Mouse (Mus musculus): Measurements from ENCODE around the gene Top3b.
"Not testable (repeated sequence)": the region's sequence is repeated elsewhere in the genome, so short reads cannot be mapped to it uniquely, and the experiment has no call there.

The Top3b gene

DNA sequence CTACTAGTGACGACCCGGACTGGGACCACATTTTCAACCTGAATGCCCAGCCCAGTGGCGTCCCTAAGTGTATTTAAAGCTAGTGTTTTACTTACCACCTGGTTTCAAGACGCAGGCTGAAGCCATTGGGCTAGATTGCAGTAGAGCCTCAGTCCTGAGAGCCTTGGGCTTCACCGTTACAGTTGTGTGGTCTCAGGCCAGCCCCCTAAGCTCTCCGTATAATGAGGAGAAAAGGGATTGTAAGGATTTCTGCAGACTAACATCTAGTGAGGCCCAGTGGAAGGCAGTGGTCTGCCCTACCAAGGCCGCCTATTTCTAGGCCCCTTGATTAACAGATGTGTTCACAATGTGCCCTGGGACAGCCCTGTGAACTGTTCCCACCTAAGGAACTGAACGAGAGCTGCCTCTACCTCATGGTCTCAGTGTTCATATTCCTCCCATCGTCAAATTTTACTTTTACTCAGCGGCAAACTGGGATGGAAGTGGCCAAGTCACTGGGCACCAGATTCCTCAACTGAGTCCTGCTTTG, 26.6 kb downstream of the Top3b start:
- no peak for DNase-seq

DNA sequence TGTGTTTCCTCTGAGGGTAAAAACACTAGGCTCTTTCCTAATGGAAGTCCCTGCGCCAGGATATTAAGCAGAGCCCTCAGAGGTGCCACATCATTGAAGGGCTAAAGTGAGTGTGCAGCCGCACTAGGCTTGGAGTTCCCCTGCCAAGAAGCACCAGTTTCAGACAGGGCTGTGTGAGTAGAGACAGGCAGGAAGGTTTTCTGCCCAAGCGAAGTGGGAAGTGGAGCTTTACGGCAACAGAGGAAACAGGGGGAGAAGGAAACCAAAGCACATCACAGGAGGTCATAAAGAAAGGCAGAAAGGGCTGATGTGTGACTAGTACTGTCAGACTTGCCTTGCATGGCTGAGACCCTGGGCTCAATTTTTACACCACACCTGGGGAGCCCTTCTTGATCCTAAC, 31.8 kb downstream of the Top3b start:
- DNase-seq, result no peak

DNA sequence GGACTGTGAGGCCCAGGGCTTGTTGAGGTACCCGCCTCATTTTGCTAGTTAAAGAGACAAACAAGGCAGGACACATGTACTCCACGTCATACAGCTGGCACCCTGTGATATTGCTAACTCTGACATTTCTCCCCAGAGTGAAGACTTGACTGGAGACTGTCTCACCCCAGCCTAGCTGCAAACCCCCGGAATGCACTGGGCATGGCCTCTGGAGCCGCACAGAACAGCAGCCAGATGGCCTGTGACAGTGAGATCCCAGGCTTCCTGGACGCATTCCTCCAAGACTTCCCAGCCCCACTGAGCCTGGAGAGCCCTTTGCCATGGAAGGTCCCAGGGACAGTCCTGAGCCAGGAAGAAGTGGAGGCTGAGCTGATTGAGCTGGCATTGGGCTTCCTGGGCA, 32.7 kb downstream of the Top3b start:
- no peak for DNase-seq

DNA sequence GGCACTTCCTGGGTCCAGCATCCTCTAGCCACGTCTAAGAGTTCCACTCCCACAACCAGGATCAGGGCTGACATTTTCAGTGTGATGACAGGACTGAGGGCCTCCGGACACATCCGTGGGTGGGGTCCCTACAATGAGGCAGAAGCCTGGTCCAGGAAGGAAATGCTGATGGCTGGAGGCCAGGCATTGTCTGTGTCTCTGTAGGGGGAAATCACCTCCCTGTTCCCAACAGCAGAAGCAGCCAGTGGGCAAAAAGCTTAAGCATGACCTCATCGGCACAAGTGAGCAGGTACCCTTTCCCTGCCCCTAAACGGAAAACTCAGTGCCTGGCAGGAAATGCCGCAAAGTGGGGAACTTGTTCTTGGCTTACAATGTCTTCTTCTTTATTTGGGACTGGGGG, 37.3 kb downstream of the Top3b start:
- peak; percentile 73 for DNase-seq

DNA sequence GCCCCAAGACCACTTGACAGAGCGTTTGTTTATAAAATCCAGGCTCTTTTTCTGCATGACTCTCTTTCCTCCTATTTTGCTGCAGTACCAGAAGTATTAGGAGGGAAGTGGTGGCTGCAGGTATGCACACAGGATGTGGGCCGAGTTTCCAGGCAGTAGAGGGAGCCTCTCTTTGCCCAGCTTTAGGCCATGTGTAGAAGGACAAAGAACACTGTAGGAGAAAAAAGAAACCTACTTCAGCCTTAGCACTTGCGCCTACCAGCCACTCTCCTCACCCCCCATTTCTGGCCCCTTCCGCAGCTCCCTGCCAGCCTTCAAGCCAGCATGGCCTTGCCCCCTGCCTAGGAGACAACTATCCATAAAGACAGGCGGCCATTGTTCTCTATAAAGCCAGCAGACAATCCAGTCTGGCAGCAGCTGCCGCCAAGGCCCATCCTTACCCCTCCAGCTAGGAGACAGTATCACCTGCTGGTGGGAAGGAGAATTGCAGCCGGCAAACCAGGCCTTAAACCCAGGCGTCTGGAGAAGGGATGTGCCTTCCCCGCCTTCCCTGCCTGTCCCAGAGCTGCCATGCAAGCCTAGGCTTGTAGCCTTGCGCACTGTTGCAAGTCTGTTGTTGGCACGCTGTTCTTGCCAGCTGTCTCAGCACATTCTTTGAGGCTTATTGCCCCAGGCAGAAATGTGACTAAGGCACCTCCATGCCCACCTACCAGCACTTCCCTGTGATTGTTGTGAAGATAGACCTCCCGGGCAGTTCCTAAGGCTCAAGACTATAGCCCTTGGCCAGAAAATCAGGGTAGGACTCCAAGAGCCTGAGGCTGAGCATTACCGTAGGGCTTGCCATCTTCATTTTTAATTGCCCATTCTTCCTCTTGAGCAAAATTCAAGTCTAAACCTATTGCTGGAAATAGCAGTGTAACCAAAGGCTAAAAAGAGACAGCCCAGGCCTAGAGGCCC, 41.4 kb downstream of the Top3b start:
- DNase-seq, result peak; percentile 79

DNA sequence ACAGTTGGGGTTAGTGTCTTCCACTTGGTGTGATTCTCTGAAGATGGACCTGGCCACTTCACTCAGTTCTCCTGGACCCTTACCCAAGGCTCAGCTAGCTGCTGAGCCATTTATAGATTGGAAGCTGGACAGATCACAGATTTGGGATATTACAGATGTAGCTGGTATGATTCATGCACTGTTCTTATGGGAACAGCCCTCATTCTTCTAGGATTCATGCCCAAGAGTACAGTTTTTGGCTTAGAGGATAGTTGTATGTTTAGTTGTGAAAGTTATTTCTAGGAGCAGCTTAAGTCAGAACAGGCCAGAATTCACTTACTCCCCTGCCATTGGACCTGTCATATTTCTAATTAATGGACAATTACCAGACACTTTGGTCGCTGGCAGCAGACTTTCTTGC, 42.9 kb downstream of the Top3b start:
- no peak for DNase-seq

DNA sequence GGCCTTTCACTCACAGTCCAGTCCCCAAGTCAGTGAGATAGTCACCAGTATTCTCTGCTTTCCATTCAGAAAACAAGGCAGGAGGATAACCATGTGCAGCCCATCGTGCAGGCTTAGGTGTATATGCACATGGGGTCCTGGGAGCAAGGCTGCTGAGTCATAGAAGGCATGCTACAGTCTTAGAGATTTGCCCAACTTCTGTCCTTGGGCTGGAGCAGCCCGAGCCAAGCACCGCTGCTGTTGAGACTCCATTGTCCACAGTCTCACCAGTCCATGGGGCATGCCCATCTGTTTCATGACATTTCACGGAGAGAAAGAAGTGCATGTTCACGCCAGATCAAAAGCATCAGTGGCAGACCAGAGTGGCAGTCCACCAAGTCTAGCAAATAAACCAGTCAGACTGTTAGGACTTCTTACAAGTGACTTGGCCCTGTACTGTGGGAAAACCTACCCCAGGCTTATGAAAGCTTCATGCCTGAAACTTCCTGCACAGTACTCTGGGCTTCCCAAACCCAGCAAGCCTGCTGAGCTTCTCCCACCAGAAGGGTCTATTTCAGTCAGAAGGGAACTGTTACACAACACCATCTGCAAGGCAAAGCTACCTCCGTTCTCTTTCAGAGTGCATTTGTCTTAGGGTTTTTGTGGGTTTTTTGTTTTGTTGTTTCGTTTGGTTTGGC, 48.0 kb downstream of the Top3b start:
- DNase-seq, result no peak

DNA sequence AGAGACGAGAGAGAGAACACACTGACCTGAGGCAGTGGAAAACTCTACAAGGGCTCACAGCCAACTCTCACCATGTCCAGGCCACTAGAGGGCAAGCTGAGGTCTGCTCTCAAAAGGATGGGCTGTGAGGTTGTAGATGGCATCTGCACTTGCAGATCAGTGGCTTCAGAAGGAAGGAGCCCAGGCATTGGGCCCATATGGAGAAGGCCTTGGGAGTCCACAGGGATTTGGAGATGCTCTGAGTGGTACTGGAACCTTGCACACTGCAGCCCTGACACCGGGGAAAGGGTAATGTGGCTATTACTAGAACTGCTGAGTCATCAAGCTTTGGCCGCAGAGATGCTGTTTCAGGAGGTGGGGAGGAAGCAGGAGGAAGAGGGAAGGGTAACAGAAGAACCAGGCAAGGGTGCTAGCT, 50.5 kb downstream of the Top3b start:
- DNase-seq, result peak; percentile 37

DNA sequence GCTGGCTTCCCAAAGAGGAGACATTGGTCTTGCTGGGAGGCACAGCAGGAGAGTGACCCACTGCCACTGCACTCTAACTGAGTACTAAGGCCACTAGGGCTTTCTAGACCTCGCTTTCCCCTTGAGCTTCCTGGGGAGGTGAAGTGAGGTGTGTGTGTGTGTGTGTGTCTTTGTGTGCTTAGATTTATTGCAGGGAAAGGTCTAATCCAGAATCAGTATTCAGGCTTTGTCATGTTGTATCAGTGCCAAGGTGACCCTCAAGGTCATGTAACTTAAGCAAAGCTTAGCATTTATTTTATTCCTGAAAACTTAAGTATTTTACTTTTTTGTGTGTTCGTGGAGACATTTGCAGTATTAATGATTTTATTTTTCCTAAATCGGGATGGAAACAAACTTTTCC, 53.9 kb downstream of the Top3b start:
- DNase-seq, result no peak

DNA sequence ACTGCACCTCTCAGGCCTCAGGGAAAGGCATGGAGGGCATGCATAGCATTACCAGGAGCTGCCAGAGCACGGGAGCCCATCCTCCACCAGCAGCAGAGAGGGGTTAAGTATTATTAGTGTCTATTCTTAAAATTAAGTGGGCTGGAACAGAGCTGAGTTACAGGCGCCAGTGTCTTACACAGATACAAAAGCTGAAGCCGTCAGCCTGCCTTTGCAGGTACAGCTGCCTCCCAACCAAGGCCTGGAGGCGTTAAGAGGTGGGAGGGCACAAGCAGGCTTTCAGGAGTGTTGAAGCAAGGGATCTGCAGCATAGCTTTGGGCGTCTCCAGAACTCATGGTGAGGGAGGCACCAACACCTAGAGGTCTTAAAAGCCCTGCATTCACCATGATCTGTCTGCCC, 56.0 kb downstream of the Top3b start:
- DNase-seq, result no peak

DNA sequence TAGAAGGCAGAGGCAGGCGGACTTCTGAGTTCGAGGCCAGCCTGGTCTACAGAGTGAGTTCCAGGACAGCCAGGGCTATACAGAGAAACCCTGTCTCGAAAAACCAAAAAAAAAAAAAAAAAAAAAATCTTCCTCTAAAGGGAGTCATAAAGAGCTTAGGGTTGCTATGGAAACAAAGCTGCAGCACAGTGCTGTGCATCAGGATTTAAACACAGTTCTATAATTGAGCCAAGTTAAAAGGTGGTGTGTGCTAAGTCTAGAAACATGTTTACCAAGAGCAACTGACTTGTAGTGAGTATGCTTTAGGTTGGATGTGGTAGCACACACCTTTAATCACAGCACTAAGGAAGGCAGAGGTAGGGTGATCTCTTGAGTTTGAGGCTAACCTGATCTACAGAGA, 58.4 kb downstream of the Top3b start:
- DNase-seq, result not testable (repeated sequence)

DNA sequence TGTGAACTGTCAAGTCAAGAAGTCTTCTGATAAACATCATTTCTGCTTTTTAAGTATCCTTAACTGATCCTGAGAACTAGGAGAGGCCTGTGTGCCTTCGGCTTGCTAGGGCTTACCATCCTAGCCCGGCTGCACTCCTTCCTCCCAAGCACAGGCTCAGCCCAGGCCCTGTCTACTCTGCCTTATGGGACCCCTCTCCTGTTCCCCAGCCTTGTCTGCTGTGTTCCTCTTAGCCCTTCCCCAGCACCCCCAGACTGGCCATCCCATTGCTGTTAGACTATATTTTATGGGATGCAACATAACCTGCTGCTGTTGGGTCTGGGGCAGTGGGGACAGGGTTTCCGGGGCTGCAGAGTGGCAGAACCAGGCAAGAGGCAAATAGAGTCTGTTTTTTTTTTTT, 59.8 kb downstream of the Top3b start:
- DNase-seq, result no peak

DNA sequence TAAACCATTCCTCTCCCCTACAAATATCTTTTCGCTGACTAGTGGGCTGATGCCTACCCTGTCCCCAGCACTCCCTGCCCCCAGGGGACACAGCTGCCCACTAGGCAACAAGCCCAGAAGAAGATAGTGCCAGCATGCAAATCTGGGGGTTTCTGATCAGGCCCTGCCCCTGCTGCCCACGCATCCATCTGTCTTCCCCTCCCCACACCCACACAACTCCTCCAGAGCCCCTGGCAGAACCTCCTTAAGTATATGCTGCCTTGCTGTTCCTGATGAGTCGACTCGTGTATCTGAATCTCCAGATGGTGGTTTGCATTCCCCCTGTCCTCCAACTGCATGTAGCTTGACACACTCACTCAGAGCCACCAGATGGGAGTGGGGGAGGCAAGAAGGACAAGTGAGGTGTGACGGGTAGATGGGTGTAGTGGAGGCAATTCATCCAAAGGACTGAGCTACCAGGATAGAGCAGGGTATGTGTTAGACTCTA, 60.3 kb downstream of the Top3b start:
- no peak for DNase-seq

DNA sequence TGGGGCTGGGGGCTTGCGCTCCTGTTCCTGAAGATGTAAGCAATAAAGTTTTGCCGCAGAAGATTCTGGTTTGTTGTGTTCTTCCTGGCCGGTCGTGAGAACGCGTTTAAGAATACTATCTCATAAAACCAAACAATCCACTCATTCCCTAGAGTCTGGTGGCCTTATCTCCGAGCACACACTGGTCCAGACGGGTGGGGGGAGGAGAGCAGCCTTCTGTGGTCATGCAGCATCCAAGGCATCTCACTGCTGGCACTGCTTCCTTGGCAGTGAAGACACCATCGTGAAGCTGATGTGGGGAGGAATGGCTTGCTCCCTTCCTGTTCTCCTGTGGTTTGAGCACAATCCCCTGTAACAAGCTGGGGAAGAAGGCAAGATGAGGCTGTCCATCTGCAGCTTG, 69.0 kb downstream of the Top3b start:
- no peak for DNase-seq

DNA sequence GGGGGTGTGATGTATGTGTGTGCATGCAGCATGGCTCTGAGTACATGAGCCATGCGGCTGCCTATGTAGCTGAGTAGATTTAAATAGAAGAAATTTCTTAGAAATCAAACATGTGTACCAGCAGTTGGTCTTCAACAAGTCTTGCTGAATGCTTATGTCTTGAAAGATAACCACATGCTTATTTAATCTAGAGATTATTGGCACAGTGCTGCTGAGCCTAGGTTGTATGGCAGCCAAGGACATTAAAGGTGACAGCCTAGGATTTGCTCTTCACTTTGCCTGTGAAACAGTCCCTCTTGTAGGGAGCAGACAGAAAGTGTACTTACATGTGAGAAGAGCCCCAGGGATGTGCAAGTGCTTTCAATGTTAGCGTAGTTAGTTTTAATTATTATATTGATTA, 70.5 kb downstream of the Top3b start:
- no peak for DNase-seq
